Mouse (Mus musculus) adrenal gland, postnatal 4 days (tissue): ENCODE results near the gene Ttc30a2. TPM values are rescaled to one million over a fixed set of nuclear protein-coding genes. Genes with fewer than 3 reads are reported as not detected.
"Not testable (repeated sequence)": the region's sequence is repeated elsewhere in the genome, so short reads cannot be mapped to it uniquely, and the experiment has no call there.

Experiments used
- DNase-seq, 2 experiments: peaks; one replicate each; pipeline ENCODE4 v3.0.0; 2021 to 2022; ENCODE audit warnings: low spot score in 2 of 2, mixed read lengths in 2 of 2
- total RNA-seq, 2 experiments: library from RNA; stranded (reverse); gene quantifications; 2 replicates each; pipeline ENCODE4 v1.2.3; 2021

Ttc30a2 gene
- total RNA-seq, 2 experiments from 2014 or later = 0.59 to 0.87 TPM

- peak; percentile 37 to 54 for DNase-seq
Measured at GRCm38 (mm10) chr2:75981440-75982081, 3.6 kb upstream of the Ttc30a2 start, which contains the start of gene Ttc30a1. Gene Ttc30a1 (minus strand): TSS chr2:75981967.

DNA sequence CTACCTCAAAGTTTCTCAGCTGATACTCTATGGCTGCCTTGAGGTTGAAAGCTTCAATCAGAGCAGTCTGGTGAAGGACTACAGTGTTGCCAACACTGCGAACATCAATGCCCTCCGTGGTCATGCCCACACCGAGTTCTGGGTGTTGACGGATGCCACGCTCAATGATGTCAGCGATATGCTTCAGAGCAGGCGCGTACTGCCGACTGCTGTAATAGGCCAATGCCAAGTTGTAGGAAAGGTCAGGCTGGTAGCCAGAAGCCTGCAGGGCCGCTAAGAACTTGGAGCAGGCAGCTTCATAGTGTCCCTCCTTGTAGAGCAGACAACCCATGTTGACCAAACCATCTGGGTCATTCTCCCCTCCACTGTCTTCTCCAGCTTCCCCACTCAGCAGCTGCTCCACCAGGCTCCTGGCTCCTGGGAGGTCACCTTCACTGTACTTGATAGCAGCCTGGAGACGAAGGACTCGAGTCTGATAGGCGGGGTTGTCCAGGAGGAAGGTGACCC, 3.0 kb upstream of the Ttc30a2 start:
- not testable (repeated sequence) for DNase-seq

GRCm38 (mm10) chr2:75976070-75976469, 1.9 kb downstream of the Ttc30a2 start:
- DNase-seq = not testable (repeated sequence)

- no peak for DNase-seq
Measured at GRCm38 (mm10) chr2:75974131-75974530, 3.8 kb downstream of the Ttc30a2 start.

- DNase-seq = peak in 1 of 2 experiments; percentile 41
Measured at GRCm38 (mm10) chr2:75964972-75965371, 13.0 kb downstream of the Ttc30a2 start.

- peak; percentile 29 to 60 for DNase-seq
Measured at GRCm38 (mm10) chr2:75964512-75964911, 13.5 kb downstream of the Ttc30a2 start.

DNA sequence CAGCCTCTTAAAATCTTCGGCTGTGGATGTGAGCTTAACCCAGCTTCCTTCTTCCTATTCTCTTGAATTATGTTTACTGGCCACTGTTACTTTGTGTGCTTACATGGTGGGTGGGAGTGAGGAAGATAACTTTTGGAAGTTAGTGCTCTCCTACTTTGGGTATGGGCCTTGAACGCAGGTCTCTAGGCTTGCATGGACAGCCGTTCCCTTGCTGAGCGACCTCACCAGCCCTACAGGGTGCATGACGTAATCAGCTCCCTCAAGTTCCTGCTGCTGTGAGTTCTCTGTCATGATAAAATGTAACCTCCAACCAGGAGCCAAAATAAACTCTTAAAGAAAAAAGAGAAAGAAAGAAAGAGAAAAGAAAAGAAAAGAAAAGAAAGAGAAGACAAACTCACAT, 13.9 kb downstream of the Ttc30a2 start:
- DNase-seq = no peak

- DNase-seq = no peak
Measured at GRCm38 (mm10) chr2:75963211-75963840, 14.6 kb downstream of the Ttc30a2 start.

- DNase-seq = peak in 1 of 2 experiments; percentile 38
Measured at GRCm38 (mm10) chr2:75960366-75961330, 17.3 kb downstream of the Ttc30a2 start.

DNA sequence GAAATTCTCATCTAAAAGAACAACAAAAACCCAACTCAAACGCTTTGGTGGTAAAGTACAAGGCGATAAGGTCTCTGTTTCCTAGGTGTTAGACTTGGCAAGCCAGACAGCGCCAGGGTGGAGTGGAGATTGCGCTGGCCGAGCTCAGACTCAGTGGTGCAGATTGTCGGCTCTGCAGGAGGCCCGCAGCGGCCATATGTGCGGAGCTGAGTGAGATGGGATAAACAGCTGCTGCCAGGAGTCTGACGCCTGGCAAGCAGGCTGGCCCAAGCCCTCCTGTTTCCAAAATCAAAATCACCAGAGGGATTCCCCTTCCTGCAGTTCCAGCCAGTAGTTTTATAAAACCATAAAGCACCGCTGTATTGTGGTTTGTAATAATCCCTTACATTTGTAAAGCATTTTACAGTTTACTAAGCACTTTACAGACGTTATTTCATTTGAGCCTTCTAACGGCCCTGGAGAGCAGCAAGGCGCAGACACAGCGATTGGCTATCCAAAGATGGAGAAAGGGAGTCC, 18.1 kb downstream of the Ttc30a2 start:
- DNase-seq = no peak

DNA sequence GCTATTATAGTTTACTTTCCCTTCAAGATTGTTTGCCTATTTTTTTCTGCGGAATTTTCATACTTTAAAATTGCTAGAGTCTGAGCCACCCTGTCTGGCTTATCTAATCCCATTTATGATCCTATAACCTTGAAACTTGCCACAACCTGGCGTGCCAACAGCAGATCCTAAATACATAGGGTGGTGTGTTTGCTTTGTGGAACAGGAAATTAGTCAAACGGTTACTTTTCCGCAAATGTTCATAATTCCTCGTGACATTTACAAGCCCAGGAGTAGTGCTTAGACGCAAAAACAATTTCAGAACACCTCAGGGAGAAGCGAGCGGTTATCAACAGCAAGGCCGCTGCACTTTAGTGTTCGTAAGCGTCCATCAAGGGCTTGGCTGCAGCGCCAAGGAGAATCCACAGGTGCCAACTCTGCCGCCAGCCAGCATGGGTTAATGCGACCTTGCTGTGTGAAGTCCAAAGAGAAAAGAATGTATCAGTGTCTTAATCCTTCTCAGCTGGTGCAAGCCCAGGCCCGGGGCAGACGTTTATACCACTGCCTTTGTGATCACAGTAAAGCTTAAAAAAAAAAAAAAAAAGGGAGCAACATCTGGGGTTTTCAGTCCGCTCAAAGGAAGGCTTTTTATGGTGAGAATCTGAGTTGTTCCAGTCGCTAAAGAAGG, 18.7 kb downstream of the Ttc30a2 start:
- DNase-seq = no peak

DNA sequence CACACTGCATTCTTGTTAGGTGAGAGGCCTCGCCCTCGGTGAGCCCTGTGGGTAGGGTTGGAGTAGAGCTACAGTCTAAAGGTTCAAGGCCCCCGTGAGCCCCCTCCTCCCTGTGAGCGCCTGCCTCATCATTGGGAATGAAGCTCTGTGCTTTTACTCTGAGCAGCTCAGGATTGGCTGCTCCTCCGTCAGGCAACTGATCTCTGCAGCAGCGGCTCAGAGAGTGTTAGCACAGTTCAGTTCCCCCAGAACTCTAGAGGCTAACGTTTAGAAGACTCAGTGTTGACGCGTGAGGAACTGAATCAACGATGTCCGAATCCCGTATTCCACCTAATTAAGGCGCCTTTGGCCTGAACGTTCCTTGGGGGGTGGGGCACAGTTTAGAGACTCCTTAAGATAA, 22.3 kb downstream of the Ttc30a2 start:
- DNase-seq = no peak

- DNase-seq = no peak
Measured at GRCm38 (mm10) chr2:75953320-75953719, 24.6 kb downstream of the Ttc30a2 start.

- DNase-seq = no peak
Measured at GRCm38 (mm10) chr2:75950685-75951084, 27.3 kb downstream of the Ttc30a2 start.

GRCm38 (mm10) chr2:75938117-75939063, 39.6 kb downstream of the Ttc30a2 start, which contains the start of gene Ttc30b:
Gene Ttc30b (minus strand): TSS chr2:75938585.
- DNase-seq = peak; percentile 53 to 62

DNA sequence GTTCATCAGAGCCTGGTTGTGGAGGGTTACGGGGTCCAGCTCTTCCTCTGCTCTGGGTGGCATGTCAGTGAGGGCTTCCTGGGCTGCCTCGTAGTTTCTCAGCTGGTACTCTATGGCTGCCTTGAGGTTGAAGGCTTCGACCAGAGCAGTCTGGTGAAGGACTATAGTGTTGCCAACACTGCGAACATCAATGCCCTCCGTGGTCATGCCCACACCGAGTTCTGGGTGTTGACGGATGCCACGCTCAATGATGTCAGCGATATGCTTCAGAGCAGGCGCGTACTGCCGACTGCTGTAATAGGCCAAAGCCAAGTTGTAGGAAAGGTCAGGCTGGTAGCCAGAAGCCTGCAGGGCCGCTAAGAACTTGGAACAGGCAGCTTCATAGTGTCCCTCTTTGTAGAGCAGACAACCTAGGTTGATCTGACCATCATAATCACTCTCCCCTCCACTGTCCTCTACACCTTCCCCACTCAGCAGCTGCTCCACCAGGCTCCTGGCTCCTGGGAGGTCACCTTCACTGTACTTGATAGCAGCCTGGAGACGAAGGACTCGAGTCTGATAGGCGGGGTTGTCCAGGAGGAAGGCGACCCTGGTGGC, 40.4 kb downstream of the Ttc30a2 start:
- DNase-seq = not testable (repeated sequence)

DNA sequence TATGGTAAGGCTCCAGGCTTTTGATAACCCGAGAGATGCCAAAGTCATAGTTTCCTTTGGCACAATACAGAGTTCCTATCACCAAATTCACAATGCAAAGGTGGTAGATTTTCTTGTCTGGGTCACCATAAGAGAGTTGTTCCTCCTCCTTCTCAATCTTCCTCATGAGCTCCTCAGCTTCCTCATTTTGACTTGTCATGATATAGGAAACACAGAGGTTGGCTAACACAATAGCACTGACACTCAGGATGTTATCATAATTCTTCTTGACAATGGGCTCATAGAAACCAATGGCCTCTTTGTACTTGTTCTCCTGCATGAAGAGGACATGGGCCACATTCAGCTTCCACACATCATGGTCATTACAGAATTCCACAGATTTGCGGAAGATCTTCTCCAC, 41.3 kb downstream of the Ttc30a2 start:
- not testable (repeated sequence) for DNase-seq

GRCm38 (mm10) chr2:75933541-75933940, 44.4 kb downstream of the Ttc30a2 start:
- DNase-seq = no peak

DNA sequence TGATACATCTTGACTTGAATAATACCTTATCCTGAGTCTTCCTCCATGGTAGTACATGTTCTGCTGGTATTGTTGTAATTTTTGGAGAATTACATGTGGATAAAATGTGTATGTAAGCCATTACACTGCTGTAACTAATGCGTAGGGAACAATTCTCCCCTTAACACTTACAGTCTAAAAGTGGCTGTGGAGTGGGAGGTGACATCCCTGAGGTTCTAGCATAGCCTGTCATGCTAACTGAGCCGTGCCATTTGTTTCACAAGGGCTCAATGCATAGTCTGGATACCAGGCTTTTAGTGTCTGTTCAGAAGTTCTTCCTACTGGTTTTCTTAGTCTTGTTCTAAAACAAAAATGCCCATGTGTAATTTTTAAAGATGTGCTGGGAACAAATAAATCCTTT, 47.0 kb downstream of the Ttc30a2 start:
- DNase-seq = no peak
